Mouse (Mus musculus): ENCODE measurements around the gene Pgs1. TPM values are rescaled to one million over a fixed set of nuclear protein-coding genes. Genes with fewer than 3 reads are reported as not detected.

Gene Pgs1
- polyA plus RNA-seq, 1 experiment from 2014 or later, result 88.6 TPM

DNA sequence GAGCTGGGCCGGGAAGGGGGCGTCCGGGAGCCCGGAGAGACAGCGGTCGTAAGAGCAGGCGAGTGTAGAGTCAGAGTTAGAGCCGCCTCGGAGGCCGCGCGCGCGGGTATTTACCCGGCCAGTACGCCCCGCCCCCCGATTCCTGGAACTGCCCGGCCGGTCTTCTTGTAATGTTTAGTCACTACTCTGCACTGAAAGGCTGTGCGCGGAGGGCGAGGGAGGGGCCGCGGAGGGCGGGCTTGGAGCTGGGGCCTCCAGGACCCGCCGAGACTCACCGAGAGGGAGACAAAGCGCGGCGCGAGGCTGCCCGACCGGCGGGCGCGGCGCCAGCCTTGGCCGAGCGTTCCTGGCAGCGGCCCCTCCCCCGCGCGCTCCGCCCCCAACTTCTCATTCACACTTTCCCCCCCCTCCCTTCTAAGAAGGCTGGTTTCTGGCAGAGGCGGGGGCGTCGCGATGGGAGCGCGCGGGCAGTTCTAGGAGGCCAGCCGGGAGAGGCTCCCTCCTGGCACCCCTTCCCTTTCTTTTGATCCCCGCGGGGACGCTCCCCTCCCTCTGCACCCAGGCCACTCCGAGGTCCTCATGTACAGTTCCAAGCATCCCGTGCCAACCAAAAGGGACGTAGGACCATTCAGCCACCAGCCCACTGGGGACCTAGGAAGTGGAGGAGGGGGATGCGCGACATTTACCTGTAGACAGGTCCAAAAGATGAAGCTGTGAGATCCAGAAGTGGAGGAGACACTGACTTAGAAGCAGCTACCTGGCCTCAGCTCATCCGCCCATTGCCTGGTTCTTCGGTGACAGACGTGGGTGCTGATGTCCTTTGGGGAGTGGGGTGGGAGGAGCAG lies 16.8 kb upstream of the Pgs1 start:
- Histone ChIP-seq H3K4me3 (ENCODE audit: low read depth, low read length) (peak overlapping the region; percentile 92), H3K4me1 (ENCODE audit: insufficient read depth, low read depth, low read length) (peaks cover 31% of the 10 kb centered on the region; the same call in 1 of the 2 replicates), H3K27me3 (replicated peaks; ENCODE audit: insufficient read depth, low read length) (no peaks in the 10 kb centered on the region), H3K9me3 (ENCODE audit: low read length) (no peaks in the 10 kb centered on the region), H3K36me3 (ENCODE audit: insufficient read depth, low read length) (no peaks in the 10 kb centered on the region), H3K27ac (ENCODE audit: low read length) (peak overlapping the region; percentile 99), H3K4me2 (replicated peaks; ENCODE audit: low read depth, low read length) (peak overlapping the region; percentile 89), H3K9ac (replicated peaks; ENCODE audit: low read depth) (peak overlapping the region; percentile 97)
- peak; percentile 91 for TF ChIP-seq EP300 (IDR thresholded peaks at IDR 0.05)
- no peak for TF ChIP-seq CTCF (IDR thresholded peaks at IDR 0.05)
- ATAC-seq (peak; percentile 94), DNase-seq (ENCODE audit: low spot score) (peak; percentile 99)
- 0% methylated on average over 50 of the region's 65 CpGs for WGBS

- WGBS, result 9% methylated on average over 21 of the region's 21 CpGs
Observed at GRCm38 (mm10) chr11:117969945-117970872, 15.9 kb upstream of the Pgs1 start, which contains the start of gene Socs3. Gene Socs3 (minus strand): TSS chr11:117970047.

DNA sequence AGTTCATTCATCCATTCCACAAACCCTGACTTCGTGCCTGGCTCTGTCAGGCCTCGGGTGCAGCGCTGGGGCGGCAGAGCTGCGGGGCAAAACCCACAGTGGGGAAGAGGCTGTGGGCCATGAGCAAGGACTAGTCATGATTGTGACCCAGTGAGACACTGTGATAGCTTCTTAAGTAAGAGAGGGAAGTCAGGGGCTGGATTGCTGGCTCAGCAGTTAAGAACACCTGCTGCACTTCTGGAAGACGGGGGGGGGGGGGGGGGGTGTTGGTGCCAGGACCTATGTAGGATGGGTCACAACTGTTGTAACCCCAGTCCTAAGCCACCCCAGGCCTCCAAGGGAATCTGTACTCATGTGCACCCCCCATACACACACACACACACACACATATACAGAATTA lies 15.0 kb upstream of the Pgs1 start:
- peaks cover 32% of the 10 kb centered on the region; the same call in 1 of the 2 replicates for H3K4me1 ChIP-seq (ENCODE audit: insufficient read depth, low read depth, low read length)
- TF ChIP-seq EP300 (IDR thresholded peaks at IDR 0.05), result no peak
- no peak for TF ChIP-seq CTCF (IDR thresholded peaks at IDR 0.05)
- no peak overlapping the region for H3K4me3 ChIP-seq (ENCODE audit: low read depth, low read length)

More at GRCm38 (mm10) chr11:117969945-117970872, 15.9 kb upstream of the Pgs1 start, which contains the start of gene Socs3:
- H3K27ac ChIP-seq (ENCODE audit: low read length), result peak within 1 kb of the TSS; percentile 99
- no peaks in the 10 kb centered on the region for H3K9me3 ChIP-seq (ENCODE audit: low read length)
- peak within 1 kb of the TSS; percentile 89 for H3K4me2 ChIP-seq (replicated peaks; ENCODE audit: low read depth, low read length)
- peak within 1 kb of the TSS; percentile 97 for H3K9ac ChIP-seq (replicated peaks; ENCODE audit: low read depth)
- no peaks in the 10 kb centered on the region for H3K27me3 ChIP-seq (replicated peaks; ENCODE audit: insufficient read depth, low read length)
- ATAC-seq (peak; percentile 24), DNase-seq (ENCODE audit: low spot score) (peak; percentile 95)
- peaks cover 30% of the 10 kb centered on the region; the same call in 1 of the 2 replicates for H3K4me1 ChIP-seq (ENCODE audit: insufficient read depth, low read depth, low read length)
- peak within 1 kb of the TSS; percentile 92 for H3K4me3 ChIP-seq (ENCODE audit: low read depth, low read length)
- TF ChIP-seq EP300 (IDR thresholded peaks at IDR 0.05), result peak; percentile 27; the same call in 1 of the 2 replicates
- TF ChIP-seq CTCF (IDR thresholded peaks at IDR 0.05), result peak; percentile 97
- no peaks in the 10 kb centered on the region for H3K36me3 ChIP-seq (ENCODE audit: insufficient read depth, low read length)

DNA sequence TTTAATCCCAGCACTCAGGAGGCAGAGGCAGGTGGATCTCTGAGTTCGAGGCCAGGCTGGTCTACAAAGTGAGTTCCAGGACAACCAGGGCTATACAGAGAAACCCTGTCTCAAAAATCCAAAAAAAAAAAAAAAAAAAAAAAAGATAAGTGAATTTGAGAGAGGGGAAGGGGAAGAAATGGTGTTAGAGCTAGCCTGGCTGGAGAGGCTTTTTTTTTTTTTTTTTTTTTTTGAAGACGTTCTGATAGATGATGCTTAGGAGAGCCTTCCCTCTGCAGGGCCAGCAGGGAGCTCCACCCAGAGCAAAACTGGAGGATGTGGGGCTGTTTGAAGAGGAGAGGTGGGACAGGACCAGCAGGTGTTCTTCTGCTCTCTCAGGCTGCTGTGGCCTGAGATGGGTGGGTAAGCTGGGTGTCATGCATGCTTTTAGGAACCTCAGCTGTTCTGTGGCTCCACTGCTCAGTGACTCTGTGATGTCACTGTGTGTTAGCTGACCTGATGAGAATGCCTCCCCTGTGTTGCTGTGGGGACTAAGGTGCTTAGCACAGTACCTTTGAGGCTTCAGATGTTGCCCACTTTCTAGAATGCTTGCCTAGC lies 14.3 kb upstream of the Pgs1 start:
- Histone ChIP-seq H3K36me3 (ENCODE audit: insufficient read depth, low read length) (no peaks in the 10 kb centered on the region), H3K4me1 (ENCODE audit: insufficient read depth, low read depth, low read length) (peaks cover 35% of the 10 kb centered on the region; the same call in 1 of the 2 replicates), H3K4me2 (replicated peaks; ENCODE audit: low read depth, low read length) (no peak overlapping the region), H3K9me3 (ENCODE audit: low read length) (no peaks in the 10 kb centered on the region), H3K27ac (ENCODE audit: low read length) (no peak overlapping the region), H3K4me3 (ENCODE audit: low read depth, low read length) (no peak overlapping the region), H3K27me3 (replicated peaks; ENCODE audit: insufficient read depth, low read length) (no peaks in the 10 kb centered on the region), H3K9ac (replicated peaks; ENCODE audit: low read depth) (no peak overlapping the region)
- no peak for TF ChIP-seq CTCF (IDR thresholded peaks at IDR 0.05)
- TF ChIP-seq EP300 (IDR thresholded peaks at IDR 0.05), result no peak
- ATAC-seq (no peak), DNase-seq (ENCODE audit: low spot score) (no peak)
- WGBS, result 61% methylated on average over 2 of the region's 2 CpGs

More for the DNA sequence above, 15.0 kb upstream of the Pgs1 start:
- WGBS, result 77% methylated on average over 6 of the region's 6 CpGs
- no peak overlapping the region for H3K4me2 ChIP-seq (replicated peaks; ENCODE audit: low read depth, low read length)
- ATAC-seq (no peak), DNase-seq (ENCODE audit: low spot score) (no peak)
- H3K9ac ChIP-seq (replicated peaks; ENCODE audit: low read depth), result no peak overlapping the region
- no peaks in the 10 kb centered on the region for H3K9me3 ChIP-seq (ENCODE audit: low read length)
- no peaks in the 10 kb centered on the region for H3K36me3 ChIP-seq (ENCODE audit: insufficient read depth, low read length)
- H3K27me3 ChIP-seq (replicated peaks; ENCODE audit: insufficient read depth, low read length), result no peaks in the 10 kb centered on the region
- no peak overlapping the region for H3K27ac ChIP-seq (ENCODE audit: low read length)

DNA sequence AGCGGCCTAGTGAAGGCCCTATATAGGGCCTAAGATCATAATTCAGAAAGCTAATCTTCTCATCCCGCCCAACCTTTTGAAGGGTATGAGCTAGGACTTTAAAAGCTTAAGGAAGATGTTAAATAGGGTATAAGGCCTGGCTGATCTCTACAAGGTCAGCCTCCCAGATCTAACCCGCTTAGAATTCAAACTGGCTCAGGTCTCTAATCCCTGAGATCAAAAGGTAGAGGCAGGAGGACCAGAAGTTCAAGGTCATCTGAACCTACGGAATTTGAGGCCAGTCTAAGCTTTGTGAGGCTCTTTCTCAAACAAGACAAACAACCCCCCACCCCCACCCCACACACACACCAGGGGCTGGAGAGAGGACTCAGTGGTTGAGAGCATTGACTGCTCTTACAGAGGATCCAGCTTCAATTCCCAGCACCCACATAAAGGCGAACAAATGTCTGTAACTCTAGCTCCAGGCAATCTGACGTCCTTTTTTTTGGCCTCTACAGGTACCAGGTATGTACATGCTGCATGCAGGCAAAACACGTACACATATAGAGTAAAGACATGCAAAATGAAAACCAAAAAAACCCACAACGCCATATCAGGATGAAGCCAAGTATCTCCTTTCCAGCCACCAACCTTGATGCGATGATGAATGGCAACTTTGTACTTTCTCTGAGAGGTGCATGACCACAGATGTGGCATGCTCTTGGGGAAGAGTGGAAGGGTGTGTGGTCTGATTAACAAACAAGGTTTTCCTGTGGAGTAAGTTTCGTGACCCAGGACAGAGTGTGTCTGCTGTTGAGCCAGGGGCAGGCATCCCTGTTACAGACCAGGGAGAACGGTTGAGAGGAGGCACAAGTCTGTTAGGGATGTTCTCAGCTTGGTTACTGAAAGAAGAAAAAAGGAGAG lies 13.2 kb upstream of the Pgs1 start:
- no peak for TF ChIP-seq EP300 (IDR thresholded peaks at IDR 0.05)
- TF ChIP-seq CTCF (IDR thresholded peaks at IDR 0.05), result no peak

More for the DNA sequence above, 13.2 kb upstream of the Pgs1 start:
- no peaks in the 10 kb centered on the region for H3K27me3 ChIP-seq (replicated peaks; ENCODE audit: insufficient read depth, low read length)
- no peaks in the 10 kb centered on the region for H3K36me3 ChIP-seq (ENCODE audit: insufficient read depth, low read length)
- H3K27ac ChIP-seq (ENCODE audit: low read length), result no peak overlapping the region
- H3K4me1 ChIP-seq (ENCODE audit: insufficient read depth, low read depth, low read length), result peaks cover 28% of the 10 kb centered on the region; the same call in 1 of the 2 replicates
- WGBS, result 73% methylated on average over 11 of the region's 11 CpGs
- no peak overlapping the region for H3K4me2 ChIP-seq (replicated peaks; ENCODE audit: low read depth, low read length)
- H3K9ac ChIP-seq (replicated peaks; ENCODE audit: low read depth), result no peak overlapping the region
- no peak for ATAC-seq
- DNase-seq (ENCODE audit: low spot score), result no peak
- no peak overlapping the region for H3K4me3 ChIP-seq (ENCODE audit: low read depth, low read length)
- no peaks in the 10 kb centered on the region for H3K9me3 ChIP-seq (ENCODE audit: low read length)
